Mouse (Mus musculus) stomach, embryonic 14.5 days (tissue): ENCODE measurements around the gene 9130213A22Rik. TPM values are rescaled to one million over a fixed set of nuclear protein-coding genes. Genes with fewer than 3 reads are reported as not detected.
A peak's percentile ranks its signal among the peaks of the same experiment; 100 is the strongest.

Source experiments
- ATAC-seq: fragments of 200-750 bp; cut with Nextera tagmentation; 2 replicates; pipeline ENCODE4 v1.8.0; 2017; ENCODE audit warnings: low read depth, moderate TSS enrichment; ENCODE audit not compliant: insufficient number of reproducible peaks, insufficient read depth, low FRiP score
- H3K27ac ChIP-seq: fragments of 300-500 bp; sonication (generic); 2 replicates; pipeline ENCODE4 v1.5.1; 2014; ENCODE audit warnings: mild to moderate bottlenecking, low read length, moderate library complexity, mixed read lengths
- H3K27me3 ChIP-seq: fragments of 300-500 bp; sonication (generic); 2 replicates; pipeline ENCODE4 v1.6.1; 2014; ENCODE audit warnings: low read length, control low read depth, mixed read lengths; ENCODE audit not compliant: control insufficient read depth, insufficient read depth
- H3K36me3 ChIP-seq: fragments of 300-500 bp; sonication (generic); 2 replicates; pipeline ENCODE4 v1.6.1; 2014; ENCODE audit warnings: mild to moderate bottlenecking, control low read depth, low read length, moderate library complexity, mixed read lengths; ENCODE audit not compliant: control insufficient read depth, insufficient read depth
- H3K4me1 ChIP-seq: fragments of 300-500 bp; sonication (generic); 2 replicates; pipeline ENCODE4 v1.6.1; 2014; ENCODE audit warnings: low read length, control low read depth, mixed read lengths; ENCODE audit not compliant: control insufficient read depth, insufficient read depth
- H3K4me2 ChIP-seq: fragments of 300-500 bp; sonication (generic); replicated peaks from 2 replicates; pipeline ENCODE4 v1.6.1; 2014; ENCODE audit warnings: low read depth, low read length, control low read depth
- H3K4me3 ChIP-seq: fragments of 300-500 bp; sonication (generic); 2 replicates; pipeline ENCODE4 v1.5.1; 2014; ENCODE audit warnings: low read depth, low read length, control low read depth
- H3K9ac ChIP-seq: fragments of 300-500 bp; sonication (generic); replicated peaks from 2 replicates; pipeline ENCODE4 v1.6.1; 2014; ENCODE audit warnings: low read depth, mild to moderate bottlenecking, control low read depth, low read length, moderate library complexity, mixed read lengths
- H3K9me3 ChIP-seq: fragments of 300-500 bp; sonication (generic); 2 replicates; pipeline ENCODE4 v1.6.1; 2016; ENCODE audit warnings: low read depth, low read length, control low read depth; ENCODE audit not compliant: control insufficient read depth
- WGBS: fragments of 180-500 bp; shearing (Covaris S2); extraction: QIAGEN DNeasy Blood & Tissue Kit; methylation state at CpG from one replicate; pipeline ENCODE4 v1.1.7; 2014; 5-methylcytosine and 5-hydroxymethylcytosine counted together
- polyA plus RNA-seq: library from polyadenylated mRNA; unstranded; fragments of >200 nt; fragmentation: Nextera tagmentation; extraction: Ambion mirVana; gene quantifications from 2 replicates; pipeline ENCODE4 v1.2.1, GENCODE M21; 2014

9130213A22Rik gene
- polyA plus RNA-seq, 1 experiment from 2014 or later: 0.36 TPM

DNA sequence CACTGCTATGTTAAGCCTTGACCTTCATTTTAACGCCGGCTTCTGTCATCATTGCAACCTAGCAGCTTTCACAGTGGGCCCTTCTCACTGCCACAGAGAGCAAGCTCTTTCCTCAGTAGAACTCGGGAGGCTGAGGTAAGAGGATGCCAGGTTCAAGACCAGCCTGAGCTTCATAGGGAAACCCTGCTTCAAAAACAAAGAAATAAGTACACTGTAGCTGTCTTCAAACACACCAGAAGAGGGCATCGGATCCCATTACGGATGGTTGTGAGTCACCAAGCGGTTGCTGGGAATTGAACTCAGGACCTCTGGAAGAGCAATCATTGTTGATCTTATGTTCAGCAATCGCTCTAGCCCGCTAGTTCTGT, 41.5 kb downstream of the 9130213A22Rik start:
- H3K9ac ChIP-seq: no peak overlapping the region
- H3K27ac ChIP-seq: no peak overlapping the region
- H3K4me1 ChIP-seq: no peaks in the 10 kb centered on the region
- WGBS: 86% methylated on average over 8 of the region's 8 CpGs
- ATAC-seq: no peak
- H3K9me3 ChIP-seq: no peaks in the 10 kb centered on the region
- no peaks in the 10 kb centered on the region for H3K27me3 ChIP-seq
- no peak overlapping the region for H3K4me3 ChIP-seq
- no peaks in the 10 kb centered on the region for H3K36me3 ChIP-seq
- no peak overlapping the region for H3K4me2 ChIP-seq

DNA sequence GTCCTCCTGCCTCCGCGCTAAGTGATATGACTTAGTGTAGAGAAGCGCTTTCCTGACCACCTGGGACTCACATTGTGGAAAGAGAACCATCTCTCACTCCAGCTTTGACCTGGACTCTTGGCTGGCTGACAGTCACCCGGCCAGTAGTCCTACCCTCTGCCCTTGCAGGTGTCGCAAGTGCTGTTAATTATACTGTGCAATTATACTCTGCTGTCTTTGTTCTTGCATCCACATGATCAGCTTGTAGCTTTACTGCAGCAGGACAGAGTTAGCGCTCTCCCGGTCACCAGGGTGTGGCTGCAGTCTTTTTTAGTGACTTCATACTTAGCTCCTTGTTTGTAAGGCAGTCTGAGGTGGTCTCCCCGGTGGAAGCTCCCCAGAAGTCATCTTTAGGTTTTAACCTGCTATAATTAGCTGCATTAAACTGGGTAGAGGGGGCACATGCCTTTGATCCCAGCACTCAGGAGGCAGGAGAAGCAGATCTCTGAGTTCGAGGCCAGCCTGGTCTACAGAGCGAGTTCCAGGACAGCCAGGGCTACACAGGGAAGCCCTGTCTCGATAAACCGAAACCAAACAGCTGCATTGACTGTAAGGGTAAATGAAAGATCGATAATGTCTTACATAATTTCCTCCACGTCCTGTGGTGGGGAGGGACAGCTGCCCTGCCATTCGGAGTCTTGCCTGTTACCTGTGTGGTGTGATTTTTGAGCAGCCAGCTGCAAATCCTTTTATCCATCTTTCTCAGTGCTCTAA, 42.1 kb downstream of the 9130213A22Rik start:
- H3K9me3 ChIP-seq: no peaks in the 10 kb centered on the region
- H3K4me2 ChIP-seq: no peak overlapping the region
- no peak for ATAC-seq
- H3K9ac ChIP-seq: no peak overlapping the region
- WGBS: 77% methylated on average over 15 of the region's 15 CpGs
- H3K36me3 ChIP-seq: no peaks in the 10 kb centered on the region
- no peak overlapping the region for H3K27ac ChIP-seq
- no peaks in the 10 kb centered on the region for H3K4me1 ChIP-seq
- H3K4me3 ChIP-seq: no peak overlapping the region
- H3K27me3 ChIP-seq: no peaks in the 10 kb centered on the region

DNA sequence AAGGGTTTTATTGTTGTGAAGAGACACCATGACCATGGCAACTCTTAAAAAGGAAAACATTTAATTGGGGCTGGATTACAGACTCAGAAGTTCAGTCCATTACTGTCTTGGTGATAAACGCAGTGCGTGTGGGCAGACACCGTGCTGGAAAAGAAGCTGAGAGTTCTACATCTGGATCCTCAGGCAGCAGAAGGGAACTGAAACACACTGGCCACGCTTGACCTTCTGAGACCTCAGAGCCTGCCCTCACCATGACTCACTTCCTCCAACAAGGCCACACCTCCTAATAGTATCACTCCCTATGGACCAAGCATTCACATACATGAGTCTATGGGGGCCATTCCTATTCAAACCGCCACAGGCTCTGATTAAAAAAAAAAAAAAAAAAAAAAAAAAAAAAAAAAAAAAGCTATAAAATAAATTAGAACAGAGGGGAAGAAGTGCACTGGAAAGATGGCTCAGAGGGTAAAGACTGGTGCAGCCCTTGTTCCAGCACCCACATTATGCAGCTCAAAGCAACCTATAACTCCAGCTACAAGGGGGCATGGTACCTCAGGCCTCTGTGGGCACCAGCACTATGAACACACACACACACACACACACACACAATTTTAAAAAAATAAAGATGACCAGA, 43.5 kb downstream of the 9130213A22Rik start:
- no peaks in the 10 kb centered on the region for H3K36me3 ChIP-seq
- H3K4me2 ChIP-seq: no peak overlapping the region
- no peaks in the 10 kb centered on the region for H3K27me3 ChIP-seq
- H3K4me3 ChIP-seq: no peak overlapping the region
- no peak overlapping the region for H3K27ac ChIP-seq
- no peak overlapping the region for H3K9ac ChIP-seq
- ATAC-seq: no peak
- H3K9me3 ChIP-seq: no peaks in the 10 kb centered on the region
- peaks cover 4% of the 10 kb centered on the region; the same call in 1 of the 2 replicates for H3K4me1 ChIP-seq
- WGBS: 72% methylated on average over 5 of the region's 5 CpGs

DNA sequence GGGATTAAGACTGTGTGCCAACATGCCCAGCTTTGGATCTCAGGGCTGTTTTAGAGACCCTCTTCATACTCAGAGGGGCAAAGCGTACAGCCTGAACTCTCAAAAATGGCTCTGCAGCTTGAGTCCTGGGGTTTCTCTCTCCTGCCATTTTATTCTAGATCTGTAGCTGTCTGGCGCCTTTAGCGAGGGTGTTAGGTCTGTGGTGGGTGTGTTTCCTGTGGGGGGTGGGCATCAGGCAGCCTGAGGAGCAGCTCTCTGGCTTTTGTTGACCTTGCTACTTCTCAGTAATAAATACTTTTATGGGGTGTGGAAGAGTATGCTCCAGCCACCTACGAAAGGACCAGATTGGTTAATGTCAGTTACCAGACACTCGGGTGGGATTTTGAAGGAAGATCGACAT, 44.3 kb downstream of the 9130213A22Rik start:
- Histone ChIP-seq H3K27ac (no peak overlapping the region), H3K27me3 (no peaks in the 10 kb centered on the region), H3K36me3 (no peaks in the 10 kb centered on the region), H3K9ac (no peak overlapping the region), H3K4me1 (peaks cover 4% of the 10 kb centered on the region; the same call in 1 of the 2 replicates), H3K4me3 (no peak overlapping the region), H3K4me2 (no peak overlapping the region), H3K9me3 (no peaks in the 10 kb centered on the region)
- ATAC-seq: no peak
- 73% methylated on average over 6 of the region's 6 CpGs for WGBS

DNA sequence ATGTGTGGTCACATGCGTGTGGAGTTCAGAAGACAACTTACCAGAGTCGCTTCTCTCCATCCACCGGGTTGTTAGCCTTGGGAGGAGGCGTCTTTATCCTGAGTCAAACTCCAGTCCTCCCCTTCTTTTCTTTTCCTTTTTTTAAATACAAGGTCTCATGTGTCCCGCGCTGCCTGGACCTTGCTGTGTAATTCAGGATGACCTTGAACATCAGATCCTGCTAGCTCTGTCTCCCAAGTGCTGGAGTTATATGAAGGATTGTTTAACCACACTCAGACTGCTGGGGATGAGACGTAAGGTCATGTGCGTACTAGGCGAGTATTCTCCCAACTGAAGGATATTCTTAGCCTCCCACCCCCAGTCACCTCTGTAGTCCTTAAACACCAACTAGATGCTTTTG, 45.1 kb downstream of the 9130213A22Rik start:
- no peaks in the 10 kb centered on the region for H3K9me3 ChIP-seq
- H3K36me3 ChIP-seq: no peaks in the 10 kb centered on the region
- 77% methylated on average over 9 of the region's 9 CpGs for WGBS
- H3K4me2 ChIP-seq: no peak overlapping the region
- H3K9ac ChIP-seq: no peak overlapping the region
- no peak overlapping the region for H3K4me3 ChIP-seq
- H3K27me3 ChIP-seq: no peaks in the 10 kb centered on the region
- H3K4me1 ChIP-seq: peaks cover 7% of the 10 kb centered on the region; the same call in 1 of the 2 replicates
- H3K27ac ChIP-seq: no peak overlapping the region
- ATAC-seq: no peak

DNA sequence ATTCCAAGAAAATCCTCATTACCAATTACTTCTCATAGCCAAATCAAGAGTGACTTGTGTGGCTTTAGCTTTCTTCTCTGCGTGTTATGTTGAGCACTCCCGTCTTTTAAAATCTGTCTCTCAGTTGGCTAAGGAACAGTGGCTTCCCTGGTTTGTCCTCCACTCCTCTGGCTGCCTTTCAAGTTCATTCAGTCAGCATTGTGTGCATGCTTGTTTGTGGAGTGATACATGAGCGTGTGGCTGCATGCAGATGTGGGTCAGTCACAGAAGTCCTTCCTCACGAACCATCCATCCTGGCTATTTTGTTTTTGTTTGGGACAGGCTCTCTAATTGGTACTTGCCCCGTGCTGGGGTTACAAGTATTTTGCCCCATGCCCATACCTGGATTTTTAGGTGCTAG, 45.8 kb downstream of the 9130213A22Rik start:
- no peak for ATAC-seq
- H3K4me1 ChIP-seq: peaks cover 9% of the 10 kb centered on the region; the same call in 1 of the 2 replicates
- 69% methylated on average over 5 of the region's 5 CpGs for WGBS
- H3K27me3 ChIP-seq: no peaks in the 10 kb centered on the region
- no peak overlapping the region for H3K4me3 ChIP-seq
- H3K9me3 ChIP-seq: no peaks in the 10 kb centered on the region
- H3K27ac ChIP-seq: no peak overlapping the region
- no peaks in the 10 kb centered on the region for H3K36me3 ChIP-seq
- no peak overlapping the region for H3K9ac ChIP-seq
- H3K4me2 ChIP-seq: no peak overlapping the region

DNA sequence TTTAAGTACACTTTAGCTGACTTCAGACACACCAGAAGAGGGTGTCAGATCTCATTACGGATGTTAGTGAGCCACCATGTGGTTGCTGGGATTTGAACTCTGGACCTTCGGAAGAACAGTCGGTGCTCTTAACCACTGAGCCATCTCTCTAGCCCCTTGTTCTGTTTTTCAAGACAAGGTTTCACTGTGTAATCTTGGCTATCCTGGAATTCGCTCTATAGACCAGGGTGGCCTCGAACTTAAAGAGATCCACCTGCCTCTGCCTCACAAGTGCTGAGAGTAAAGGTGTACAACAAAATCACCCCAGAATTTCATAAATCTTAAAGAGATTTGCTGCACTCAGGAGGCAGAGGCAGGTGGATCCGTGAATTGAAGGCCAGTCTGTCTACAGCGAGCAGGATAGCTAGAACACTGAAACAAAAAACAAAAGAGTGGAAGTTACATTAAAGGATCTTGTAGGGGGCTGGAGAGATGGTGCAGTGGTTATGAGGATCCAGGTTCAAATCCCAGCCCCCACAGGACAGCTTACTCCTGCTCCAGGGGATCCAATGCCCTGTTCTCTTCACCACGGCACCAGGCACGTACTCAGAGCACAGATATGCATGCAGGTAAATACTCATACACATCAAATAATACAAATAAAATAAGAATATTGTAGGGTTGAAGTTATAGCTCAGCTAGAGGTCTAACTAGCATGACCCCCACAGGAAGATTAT, 46.5 kb downstream of the 9130213A22Rik start:
- Histone ChIP-seq H3K4me1 (peaks cover 15% of the 10 kb centered on the region), H3K4me2 (no peak overlapping the region), H3K36me3 (no peaks in the 10 kb centered on the region), H3K27ac (no peak overlapping the region), H3K4me3 (no peak overlapping the region), H3K27me3 (no peaks in the 10 kb centered on the region), H3K9ac (no peak overlapping the region), H3K9me3 (no peaks in the 10 kb centered on the region)
- ATAC-seq: no peak
- WGBS: 51% methylated on average over 8 of the region's 9 CpGs

DNA sequence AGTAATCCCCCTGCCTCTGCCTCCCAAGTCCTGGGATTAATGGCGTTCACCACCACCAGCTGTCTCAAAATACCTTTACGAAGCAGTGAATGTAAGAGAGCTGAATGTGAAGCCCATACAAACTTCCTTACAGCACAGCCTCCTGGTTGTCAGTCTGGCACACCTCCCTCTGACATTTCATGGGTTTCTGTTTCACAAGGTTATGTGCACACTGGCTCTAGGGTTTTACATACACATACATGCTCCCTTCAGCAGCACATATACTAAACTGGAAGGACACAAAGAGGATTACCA, 47.7 kb downstream of the 9130213A22Rik start:
- peak overlapping the region; percentile 96; the same call in 1 of the 2 replicates for H3K27ac ChIP-seq
- WGBS: 33% methylated on average over 2 of the region's 2 CpGs
- no peaks in the 10 kb centered on the region for H3K36me3 ChIP-seq
- no peak overlapping the region for H3K4me3 ChIP-seq
- H3K4me1 ChIP-seq: peaks cover 18% of the 10 kb centered on the region
- H3K9me3 ChIP-seq: no peaks in the 10 kb centered on the region
- no peak overlapping the region for H3K9ac ChIP-seq
- H3K4me2 ChIP-seq: no peak overlapping the region
- ATAC-seq: no peak
- no peaks in the 10 kb centered on the region for H3K27me3 ChIP-seq
